Mouse (Mus musculus) NIH3T3 (cell line): ENCODE measurements around the gene Phyhipl.

ENCODE experiments used
- DNase-seq: peaks from one replicate; pipeline ENCODE4 v3.0.0-alpha.2; 2012; ENCODE audit warnings: low read depth

Phyhipl gene

DNA sequence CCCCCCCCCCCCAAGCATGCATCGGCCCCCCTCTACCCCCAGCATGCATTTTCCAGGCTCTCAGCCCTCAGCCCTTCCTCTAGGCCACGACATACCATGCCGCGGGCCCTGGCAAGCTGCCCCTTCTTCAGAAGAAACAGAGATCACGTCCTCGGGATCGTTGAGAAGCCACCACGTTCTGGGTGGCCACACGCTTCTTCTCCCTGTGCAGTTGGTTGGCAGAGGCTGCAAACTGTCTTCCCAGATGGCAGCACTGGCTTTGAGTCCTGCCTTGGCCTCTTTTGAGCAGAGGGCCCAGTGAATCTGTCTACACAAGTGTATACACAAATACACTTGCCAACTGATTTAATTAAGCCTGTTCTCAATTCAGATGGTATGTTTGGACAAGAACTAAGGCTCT is 123.5 kb downstream of the Phyhipl start:
- DNase-seq, result no peak

DNA sequence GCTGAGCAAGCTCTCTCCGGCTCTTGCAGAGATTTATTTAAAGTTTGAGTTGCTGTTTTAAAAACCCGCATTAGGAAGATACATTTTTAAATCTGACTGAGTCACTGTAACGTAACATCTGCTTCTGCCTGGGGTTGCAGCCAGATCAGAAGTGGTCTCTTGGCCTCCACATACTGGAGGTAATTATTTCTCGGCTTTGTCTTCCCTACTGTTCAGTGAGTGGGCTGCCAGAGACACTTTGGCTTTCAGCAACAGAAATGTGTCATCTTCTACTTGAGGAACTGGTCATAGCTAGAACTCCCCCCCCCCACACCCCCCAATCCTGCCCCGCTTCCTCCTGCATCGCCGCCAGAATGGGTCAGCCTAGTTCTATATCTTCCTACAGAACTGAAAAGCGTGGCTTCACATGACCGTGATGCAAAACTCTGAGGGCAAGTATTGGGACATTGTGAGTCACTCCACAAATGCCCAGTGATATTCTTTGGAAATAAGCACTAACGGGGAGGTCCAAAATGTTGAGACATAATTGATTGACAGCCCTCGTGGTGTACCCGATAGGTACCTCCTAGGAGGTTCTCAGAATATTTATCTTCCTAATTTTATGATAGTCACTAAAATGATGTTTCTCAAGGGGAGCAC is 125.5 kb downstream of the Phyhipl start:
- peak; percentile 79 for DNase-seq

GRCm38 (mm10) chr10:70521379-70521778 is 134.4 kb downstream of the Phyhipl start:
- DNase-seq, result peak; percentile 24

DNA sequence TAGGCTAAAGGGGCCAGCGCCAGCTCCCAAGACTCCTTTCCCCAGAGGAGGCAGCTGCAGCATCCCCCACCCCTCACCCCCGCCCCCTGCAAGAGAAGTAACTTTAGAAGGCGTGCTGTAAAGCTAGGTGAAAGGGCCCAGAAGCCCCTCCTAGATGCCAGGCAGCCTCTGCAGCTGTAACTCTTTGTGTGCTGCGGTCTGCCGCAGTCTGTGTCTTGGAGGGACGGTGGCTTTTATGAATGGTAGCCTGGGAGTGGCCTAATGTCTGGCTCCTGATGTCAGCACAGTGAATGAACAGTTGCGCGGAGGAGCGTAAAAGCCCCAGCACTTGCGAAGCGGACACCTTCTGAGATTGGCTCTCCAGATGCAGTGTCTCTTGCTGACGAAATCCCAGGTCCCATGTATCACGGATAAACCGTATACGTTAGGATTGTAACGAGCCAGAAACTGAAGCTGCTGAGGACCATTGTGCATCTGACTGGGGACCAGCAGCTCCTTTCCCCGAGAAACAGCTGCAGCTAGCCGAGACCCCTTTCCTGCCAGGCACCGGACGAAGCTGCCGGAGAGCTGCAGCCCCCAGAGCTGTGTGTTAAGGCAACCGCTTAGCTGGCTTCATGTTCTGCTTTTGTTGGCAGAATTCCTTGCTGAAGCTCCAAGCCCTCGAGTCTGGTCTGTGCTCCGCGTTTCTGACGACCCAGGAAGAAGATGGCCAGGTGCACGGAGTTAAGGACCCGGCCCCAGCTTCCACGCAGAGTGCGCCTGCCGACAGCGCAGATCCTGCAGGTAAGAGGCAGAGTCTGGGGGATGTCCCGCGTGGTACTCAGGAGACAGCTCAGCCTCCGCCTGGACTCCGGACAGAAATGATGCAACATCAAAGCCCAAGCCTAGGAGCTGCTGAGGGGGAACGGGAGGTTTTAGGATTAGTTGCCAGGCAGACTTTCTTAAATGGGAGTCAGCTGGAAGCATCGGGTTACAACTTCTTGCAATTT is 135.3 kb downstream of the Phyhipl start:
- peak; percentile 80 for DNase-seq

- DNase-seq, result peak; percentile 25
These were observed 136.1 kb downstream of the Phyhipl start for GRCm38 (mm10) chr10:70519640-70520099.

GRCm38 (mm10) chr10:70516661-70517060 is 139.1 kb downstream of the Phyhipl start:
- no peak for DNase-seq

- no peak for DNase-seq
These were observed 140.9 kb downstream of the Phyhipl start for GRCm38 (mm10) chr10:70514848-70515247.

DNA sequence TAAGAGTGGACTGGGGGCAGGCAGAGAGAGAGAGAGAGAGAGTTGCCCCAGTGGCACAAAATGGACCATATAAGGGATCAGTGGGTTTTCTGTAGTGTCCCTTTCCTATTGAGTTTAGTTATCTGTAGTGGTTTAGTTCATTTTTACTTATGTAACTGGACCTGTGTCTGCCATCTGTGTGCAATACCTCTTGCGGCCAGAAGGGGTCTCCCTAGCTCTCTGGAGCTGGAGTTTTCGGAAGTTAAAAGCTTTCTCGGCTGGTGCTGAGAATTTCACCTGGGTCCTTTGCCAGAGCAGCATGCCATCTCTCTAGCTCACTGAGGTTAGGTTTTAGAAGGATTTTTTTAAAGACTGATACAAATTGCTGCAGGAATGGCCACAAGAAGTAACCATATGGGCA is 147.9 kb downstream of the Phyhipl start:
- DNase-seq, result no peak
